Mouse (Mus musculus) limb, embryonic 12.5 days (tissue): ENCODE measurements around the gene Mttp. TPM values are rescaled to one million over a fixed set of nuclear protein-coding genes. Genes with fewer than 3 reads are reported as not detected.

Experiments used
- ATAC-seq: fragments of 200-750 bp; cut with Nextera tagmentation; 2 replicates; pipeline ENCODE4 v1.8.0; 2017; ENCODE audit warnings: low read depth, moderate TSS enrichment; ENCODE audit not compliant: insufficient number of reproducible peaks, insufficient read depth, low FRiP score, low TSS enrichment
- H3K27ac ChIP-seq: fragments of 300-500 bp; sonication (generic); 2 replicates; pipeline ENCODE4 v1.5.1; 2016; ENCODE audit warnings: mild to moderate bottlenecking, moderate library complexity
- H3K27me3 ChIP-seq: fragments of 300-500 bp; sonication (generic); 2 replicates; pipeline ENCODE4 v1.6.1; 2016; ENCODE audit warnings: mild to moderate bottlenecking, moderate library complexity
- H3K36me3 ChIP-seq: fragments of 300-500 bp; sonication (generic); 2 replicates; pipeline ENCODE4 v1.6.1; 2016; ENCODE audit warnings: mild to moderate bottlenecking, moderate library complexity
- H3K4me1 ChIP-seq: fragments of 300-500 bp; sonication (generic); replicated peaks from 2 replicates; pipeline ENCODE4 v1.6.1; 2016
- H3K4me2 ChIP-seq: fragments of 300-500 bp; sonication (generic); 2 replicates; pipeline ENCODE4 v1.6.1; 2016; ENCODE audit warnings: mild to moderate bottlenecking, moderate library complexity
- H3K4me3 ChIP-seq: fragments of 300-500 bp; sonication (generic); replicated peaks from 2 replicates; pipeline ENCODE4 v1.5.1; 2016; ENCODE audit warnings: mild to moderate bottlenecking
- H3K9ac ChIP-seq: fragments of 300-500 bp; sonication (generic); replicated peaks from 2 replicates; pipeline ENCODE4 v1.6.1; 2016; ENCODE audit warnings: mild to moderate bottlenecking, moderate library complexity
- H3K9me3 ChIP-seq: fragments of 300-500 bp; sonication (generic); 2 replicates; pipeline ENCODE4 v1.6.1; 2016; ENCODE audit warnings: mild to moderate bottlenecking, moderate library complexity
- WGBS: fragments of 180-500 bp; shearing (Covaris S2); methylation state at CpG from one replicate; pipeline ENCODE4 v1.1.7; 2016; 5-methylcytosine and 5-hydroxymethylcytosine counted together
- polyA plus RNA-seq: library from polyadenylated mRNA; unstranded; fragments of >200 nt; fragmentation: Nextera tagmentation; extraction: Ambion mirVana; gene quantifications from 2 replicates; pipeline ENCODE4 v1.2.1, GENCODE M21; 2016

Mttp gene
- polyA plus RNA-seq, 1 experiment from 2014 or later, result 8.9 TPM

DNA sequence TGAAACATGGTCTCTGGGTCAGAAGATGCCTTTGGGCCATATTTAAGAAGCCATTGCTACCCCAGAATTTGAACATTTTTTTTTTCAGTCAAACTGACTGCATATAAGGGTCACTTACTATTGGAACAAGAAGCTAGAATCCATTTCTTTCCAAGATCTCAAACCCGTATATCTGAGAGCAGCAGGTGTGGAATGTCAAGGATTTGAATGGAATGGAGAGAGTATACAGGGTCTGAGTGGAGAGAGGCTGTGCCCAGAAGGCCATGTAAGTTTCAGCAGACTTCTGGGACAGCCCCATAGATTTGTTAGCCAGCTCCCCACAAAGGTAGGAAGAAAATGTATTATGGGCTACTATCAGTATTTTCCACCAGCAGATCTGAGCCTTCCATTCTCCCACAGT is 66.1 kb downstream of the Mttp start:
- H3K9me3 ChIP-seq, result no peaks in the 10 kb centered on the region
- 0 out of 2 replicates have a peak, but pooled peaks cover 3% of the 10 kb centered on the region for H3K4me1 ChIP-seq
- ATAC-seq, result no peak
- H3K27ac ChIP-seq, result 0 out of 2 replicates have a peak overlapping the region, but pooled peaks have one; percentile 23
- WGBS, result 67% methylated on average over 1 of the region's 1 CpGs
- H3K4me3 ChIP-seq, result no peak overlapping the region
- H3K27me3 ChIP-seq, result no peaks in the 10 kb centered on the region
- H3K9ac ChIP-seq, result no peak overlapping the region
- H3K4me2 ChIP-seq, result no peak overlapping the region
- no peaks in the 10 kb centered on the region for H3K36me3 ChIP-seq

GRCm38 (mm10) chr3:138077476-138078340 is 67.1 kb downstream of the Mttp start:
- H3K4me3 ChIP-seq, result no peak overlapping the region
- 70% methylated on average over 11 of the region's 11 CpGs for WGBS
- ATAC-seq, result no peak
- H3K9ac ChIP-seq, result no peak overlapping the region
- no peaks in the 10 kb centered on the region for H3K27me3 ChIP-seq
- no peaks in the 10 kb centered on the region for H3K36me3 ChIP-seq
- no peak overlapping the region for H3K4me2 ChIP-seq
- peak overlapping the region; percentile 64; the same call in 1 of the 2 replicates for H3K27ac ChIP-seq
- H3K4me1 ChIP-seq, result 0 out of 2 replicates have a peak, but pooled peaks cover 3% of the 10 kb centered on the region
- H3K9me3 ChIP-seq, result no peaks in the 10 kb centered on the region

GRCm38 (mm10) chr3:138075209-138075608 is 69.6 kb downstream of the Mttp start:
- no peaks in the 10 kb centered on the region for H3K27me3 ChIP-seq
- ATAC-seq, result no peak

GRCm38 (mm10) chr3:138074214-138074613 is 70.6 kb downstream of the Mttp start:
- Histone ChIP-seq H3K9me3 (no peaks in the 10 kb centered on the region), H3K9ac (no peak overlapping the region), H3K27me3 (no peaks in the 10 kb centered on the region), H3K4me2 (no peak overlapping the region), H3K4me3 (no peak overlapping the region), H3K4me1 (peaks cover 14% of the 10 kb centered on the region; the same call in 1 of the 2 replicates), H3K36me3 (no peaks in the 10 kb centered on the region), H3K27ac (no peak overlapping the region)
- WGBS, result 93% methylated on average over 1 of the region's 1 CpGs
- no peak for ATAC-seq

More at GRCm38 (mm10) chr3:138075209-138075608, 69.6 kb downstream of the Mttp start:
- H3K27ac ChIP-seq, result no peak overlapping the region
- H3K4me1 ChIP-seq, result peaks cover 10% of the 10 kb centered on the region; the same call in 1 of the 2 replicates
- no peak overlapping the region for H3K4me3 ChIP-seq
- H3K4me2 ChIP-seq, result no peak overlapping the region
- H3K9ac ChIP-seq, result no peak overlapping the region
- WGBS, result 84% methylated on average over 8 of the region's 8 CpGs
- no peaks in the 10 kb centered on the region for H3K9me3 ChIP-seq
- H3K36me3 ChIP-seq, result no peaks in the 10 kb centered on the region

DNA sequence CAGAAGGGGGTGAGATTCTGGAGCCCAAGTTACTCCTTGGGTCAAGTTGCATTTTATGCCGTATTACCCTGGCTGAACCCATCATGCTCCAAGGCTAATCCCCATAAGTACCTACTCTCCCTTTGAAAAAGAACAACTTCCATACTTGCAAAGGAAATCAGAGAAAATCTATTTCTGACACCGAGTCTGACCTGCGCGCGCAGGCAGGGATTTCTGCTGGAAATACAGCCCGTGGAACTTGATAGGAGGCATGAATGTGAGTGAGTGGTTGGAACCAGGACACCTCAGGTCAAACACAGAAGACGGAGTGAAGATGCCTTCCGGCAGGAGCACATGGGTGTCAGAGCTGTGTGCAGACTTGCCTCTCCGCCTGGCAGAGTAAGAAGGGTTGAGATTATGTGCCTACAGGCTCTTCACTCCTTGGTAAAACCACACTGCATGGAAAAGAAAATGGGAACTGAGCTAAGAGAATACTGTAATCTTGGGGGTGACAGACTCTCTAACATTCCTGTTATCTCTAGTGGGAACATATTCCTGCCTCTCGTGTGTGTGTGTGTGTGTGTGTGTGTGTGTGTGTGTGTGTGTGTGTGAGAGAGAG is 73.2 kb downstream of the Mttp start:
- Histone ChIP-seq H3K27me3 (no peaks in the 10 kb centered on the region), H3K4me3 (no peak overlapping the region; the same call in 1 of the 2 replicates), H3K36me3 (no peaks in the 10 kb centered on the region), H3K4me1 (peaks cover 11% of the 10 kb centered on the region; the same call in 1 of the 2 replicates), H3K9ac (no peak overlapping the region), H3K27ac (no peak overlapping the region), H3K4me2 (no peak overlapping the region), H3K9me3 (no peaks in the 10 kb centered on the region)
- no peak for ATAC-seq
- WGBS, result 69% methylated on average over 10 of the region's 10 CpGs

DNA sequence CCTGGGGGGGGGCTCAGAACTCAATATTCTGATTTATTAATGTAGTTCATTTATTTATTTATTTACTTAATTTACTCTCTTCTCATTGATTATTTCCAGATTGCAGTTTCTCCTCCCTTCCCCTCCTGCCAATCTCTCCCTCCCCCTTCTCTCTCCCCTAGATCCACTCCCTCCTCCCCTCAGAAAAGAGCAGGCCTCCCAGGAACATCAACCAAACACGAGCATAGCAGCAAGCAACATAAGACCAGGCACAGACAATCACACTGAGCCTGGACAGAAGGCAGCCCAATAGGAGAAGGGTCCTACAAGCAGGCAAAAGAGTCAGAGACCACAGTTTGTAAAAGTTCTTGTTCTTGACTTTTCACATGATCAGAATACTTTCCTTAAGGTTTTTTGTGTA is 73.8 kb downstream of the Mttp start:
- H3K27ac ChIP-seq, result no peak overlapping the region
- no peak overlapping the region for H3K9ac ChIP-seq
- WGBS, result 9% methylated on average over 1 of the region's 1 CpGs
- no peaks in the 10 kb centered on the region for H3K36me3 ChIP-seq
- no peak overlapping the region for H3K4me3 ChIP-seq
- no peaks in the 10 kb centered on the region for H3K27me3 ChIP-seq
- no peaks in the 10 kb centered on the region for H3K9me3 ChIP-seq
- no peak for ATAC-seq
- peaks cover 14% of the 10 kb centered on the region; the same call in 1 of the 2 replicates for H3K4me1 ChIP-seq
- H3K4me2 ChIP-seq, result no peak overlapping the region

DNA sequence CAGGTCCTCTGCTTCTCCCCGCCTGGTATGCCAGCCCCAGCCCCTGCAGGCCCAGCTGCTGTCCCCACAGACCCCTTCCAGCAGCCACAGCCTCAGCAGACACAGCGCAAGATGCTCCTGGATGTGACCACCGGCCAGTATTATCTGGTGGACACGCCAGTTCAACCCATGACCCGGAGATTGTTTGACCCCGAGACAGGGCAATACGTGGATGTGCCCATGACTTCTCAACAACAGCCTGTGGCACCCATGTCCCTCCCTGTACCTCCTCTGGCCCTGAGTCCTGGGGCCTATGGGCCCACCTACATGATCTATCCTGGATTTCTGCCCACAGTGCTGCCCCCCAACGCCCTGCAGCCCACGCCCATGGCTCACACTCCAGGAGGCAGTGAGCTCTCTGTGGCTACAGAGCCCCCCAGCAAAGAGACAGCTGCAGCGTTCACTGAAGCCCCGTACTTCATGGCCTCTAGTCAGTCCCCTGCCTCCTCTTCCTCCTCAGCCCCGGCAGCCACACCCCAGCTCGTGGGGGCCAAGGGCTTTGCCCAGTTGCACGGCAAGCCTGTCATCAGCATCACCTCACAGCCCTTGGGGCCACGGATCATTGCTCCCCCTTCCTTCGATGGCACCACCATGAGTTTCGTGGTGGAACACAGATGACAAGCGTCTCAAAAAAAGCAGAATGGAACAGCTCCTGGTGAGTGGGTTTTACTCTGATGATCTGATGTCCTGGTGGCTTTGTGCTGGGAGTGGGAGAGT is 74.8 kb downstream of the Mttp start:
- no peaks in the 10 kb centered on the region for H3K27me3 ChIP-seq
- no peak overlapping the region for H3K9ac ChIP-seq
- no peak for ATAC-seq
- no peak overlapping the region for H3K27ac ChIP-seq
- no peaks in the 10 kb centered on the region for H3K36me3 ChIP-seq
- no peak overlapping the region for H3K4me3 ChIP-seq
- H3K4me2 ChIP-seq, result no peak overlapping the region
- H3K4me1 ChIP-seq, result peaks cover 20% of the 10 kb centered on the region
- 78% methylated on average over 18 of the region's 18 CpGs for WGBS
- H3K9me3 ChIP-seq, result no peaks in the 10 kb centered on the region

DNA sequence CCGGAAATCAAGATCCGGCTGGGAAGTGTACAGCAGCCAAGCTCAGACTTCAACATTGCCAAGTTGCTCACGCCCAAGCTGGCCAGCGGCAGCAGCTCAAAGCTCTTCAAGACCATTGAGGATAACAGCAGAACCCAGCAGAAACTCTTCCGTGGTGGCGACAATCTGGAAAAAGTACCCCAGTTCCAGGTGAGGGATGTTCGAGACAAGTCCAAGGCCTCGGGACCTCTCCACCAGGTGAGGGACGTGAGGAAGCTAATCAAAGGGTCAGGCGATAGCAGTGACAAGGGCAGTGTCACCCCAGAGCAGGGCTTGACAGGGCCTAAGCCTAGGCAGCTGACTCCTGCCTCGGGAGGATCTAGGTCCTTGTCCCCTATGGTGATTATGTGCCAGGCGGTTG is 76.7 kb downstream of the Mttp start:
- H3K9ac ChIP-seq, result no peak overlapping the region
- H3K27me3 ChIP-seq, result no peaks in the 10 kb centered on the region
- no peak overlapping the region for H3K4me3 ChIP-seq
- no peak overlapping the region for H3K27ac ChIP-seq
- ATAC-seq, result no peak
- H3K4me2 ChIP-seq, result no peak overlapping the region
- no peaks in the 10 kb centered on the region for H3K36me3 ChIP-seq
- H3K9me3 ChIP-seq, result no peaks in the 10 kb centered on the region
- peaks cover 32% of the 10 kb centered on the region for H3K4me1 ChIP-seq
- WGBS, result 93% methylated on average over 12 of the region's 12 CpGs

DNA sequence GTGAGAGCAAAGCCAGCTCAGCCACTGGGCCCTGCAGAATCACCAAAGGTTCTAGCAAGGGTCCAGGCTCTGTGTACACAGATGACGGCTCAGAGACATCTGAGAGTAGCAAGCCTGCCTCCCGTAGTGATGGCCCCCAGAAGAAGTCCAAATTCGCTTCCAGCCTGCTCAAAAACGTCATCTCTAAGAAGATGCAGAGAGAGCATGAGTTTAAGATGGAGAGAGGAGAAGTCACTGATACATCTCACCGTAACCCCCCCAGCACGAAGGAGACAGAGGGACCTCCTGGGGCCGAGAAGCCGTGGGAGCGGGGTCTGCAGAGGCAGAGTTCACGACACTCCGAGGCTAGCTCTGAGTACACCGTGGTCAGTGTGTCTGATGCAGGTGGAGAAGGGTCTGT is 77.5 kb downstream of the Mttp start, which contains the start of gene Gm5105:
TSS of gene Gm5105 (minus strand) at position 101 of the 400 bp plus-strand sequence.
- Histone ChIP-seq H3K9me3 (no peaks in the 10 kb centered on the region), H3K4me3 (no peak within 1 kb of the TSS), H3K36me3 (no peaks in the 10 kb centered on the region), H3K27ac (peak within 1 kb of the TSS; percentile 23; the same call in 1 of the 2 replicates), H3K27me3 (no peaks in the 10 kb centered on the region), H3K4me1 (peaks cover 32% of the 10 kb centered on the region), H3K4me2 (0 out of 2 replicates have a peak within 1 kb of the TSS, but pooled peaks have one; percentile 1), H3K9ac (no peak within 1 kb of the TSS)
- WGBS, result 91% methylated on average over 12 of the region's 12 CpGs
- no peak for ATAC-seq

DNA sequence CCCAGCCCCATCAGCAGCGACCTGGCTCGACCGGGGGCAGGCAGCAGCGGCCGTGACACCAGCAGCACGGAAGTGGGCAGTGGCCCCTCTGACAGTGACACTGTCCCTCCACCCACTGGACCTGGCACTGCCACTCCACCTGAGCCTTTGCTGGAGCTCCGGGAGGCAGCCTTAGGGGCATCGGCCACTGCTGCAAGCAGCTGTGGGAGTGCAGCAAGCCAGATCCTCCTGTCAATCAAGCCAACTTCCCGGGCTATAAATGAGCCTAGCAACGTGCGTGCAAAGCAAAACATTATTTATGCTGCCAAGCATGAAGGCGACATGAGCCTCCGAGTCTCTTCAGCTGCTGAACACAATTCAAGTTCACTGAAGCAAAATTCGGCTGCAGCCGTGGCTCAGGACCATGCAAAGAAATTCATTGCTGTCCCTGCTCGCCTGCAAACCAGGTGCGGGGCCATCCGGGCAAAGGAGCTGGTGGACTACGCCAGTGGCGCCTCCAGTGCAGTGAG is 78.4 kb downstream of the Mttp start:
- Histone ChIP-seq H3K27ac (peak overlapping the region; percentile 23; the same call in 1 of the 2 replicates), H3K9ac (no peak overlapping the region), H3K4me3 (no peak overlapping the region), H3K36me3 (no peaks in the 10 kb centered on the region), H3K27me3 (no peaks in the 10 kb centered on the region), H3K4me1 (peaks cover 32% of the 10 kb centered on the region), H3K4me2 (0 out of 2 replicates have a peak overlapping the region, but pooled peaks have one; percentile 1), H3K9me3 (no peaks in the 10 kb centered on the region)
- WGBS, result 77% methylated on average over 20 of the region's 20 CpGs
- ATAC-seq, result 0 out of 2 replicates have a peak, but pooled peaks have one; percentile 13
